Mouse (Mus musculus): Measurements from ENCODE around the gene Atf7ip. TPM values are rescaled to one million over a fixed set of nuclear protein-coding genes. Genes with fewer than 3 reads are reported as not detected.

Atf7ip gene
- polyA plus RNA-seq, 1 experiment: 110 TPM

DNA sequence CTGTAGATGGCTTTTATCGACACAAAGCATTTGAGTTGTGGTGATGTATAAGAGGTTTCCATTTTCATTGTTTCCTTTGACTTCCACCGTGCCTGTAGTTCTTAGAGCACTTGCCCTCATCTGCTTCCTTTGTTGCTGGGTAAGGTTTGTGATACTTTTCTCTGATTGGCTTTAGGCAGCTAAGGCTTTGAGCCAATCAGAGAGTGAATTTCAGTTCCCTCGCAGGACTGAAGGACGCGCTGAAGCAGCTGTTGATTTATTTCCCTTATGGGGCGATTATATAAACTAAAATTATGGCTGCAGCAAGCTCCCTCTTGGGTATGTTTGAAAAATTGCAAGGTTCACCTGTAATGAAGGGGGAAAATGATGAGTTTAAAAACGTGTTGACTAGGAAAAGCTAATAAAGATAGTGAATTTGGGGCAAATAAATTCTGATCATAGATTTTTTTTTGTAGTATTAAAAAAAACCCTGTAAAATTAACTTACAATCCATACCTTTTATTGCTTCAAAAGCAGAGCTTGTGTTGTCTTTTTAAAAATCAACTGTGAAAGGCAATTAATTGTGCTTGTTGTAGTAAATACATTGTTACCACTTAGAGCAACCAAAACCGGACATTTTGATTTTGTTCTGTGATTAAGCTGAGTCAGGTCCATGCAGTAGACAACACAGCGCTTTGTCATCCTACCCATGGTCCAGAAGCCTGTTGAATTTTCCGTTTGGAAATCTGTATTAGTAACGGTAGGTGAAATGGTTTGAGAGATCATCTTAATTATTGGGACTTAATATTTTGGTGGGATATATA is 48.0 kb downstream of the Atf7ip start:
- no peak for TF ChIP-seq POLR2A (IDR thresholded peaks at IDR 0.05; ENCODE audit: insufficient read depth, low read length)
- no peak for TF ChIP-seq EP300 (IDR thresholded peaks at IDR 0.05; ENCODE audit: insufficient read depth, low read depth, low read length)
- Histone ChIP-seq H3K9me3 (replicated peaks; ENCODE audit: control insufficient read depth, insufficient read depth, low read length, poor library complexity, severe bottlenecking) (no peaks in the 10 kb centered on the region), H3K27me3 (ENCODE audit: control insufficient read depth, insufficient read depth, low read length, poor library complexity, severe bottlenecking) (no peaks in the 10 kb centered on the region), H3K4me1 (ENCODE audit: control insufficient read depth, insufficient read depth, low read length) (peaks cover 3% of the 10 kb centered on the region), H3K27ac (ENCODE audit: insufficient read depth, low read length) (peak overlapping the region; percentile 78), H3K4me3 (ENCODE audit: low read depth, low read length) (no peak overlapping the region), H3K9ac (ENCODE audit: low read depth, poor library complexity, severe bottlenecking) (peak overlapping the region; percentile 73), H3K36me3 (ENCODE audit: control insufficient read depth, insufficient read depth, low read length, poor library complexity, severe bottlenecking) (no peaks in the 10 kb centered on the region; the same call in 1 of the 2 replicates)

DNA sequence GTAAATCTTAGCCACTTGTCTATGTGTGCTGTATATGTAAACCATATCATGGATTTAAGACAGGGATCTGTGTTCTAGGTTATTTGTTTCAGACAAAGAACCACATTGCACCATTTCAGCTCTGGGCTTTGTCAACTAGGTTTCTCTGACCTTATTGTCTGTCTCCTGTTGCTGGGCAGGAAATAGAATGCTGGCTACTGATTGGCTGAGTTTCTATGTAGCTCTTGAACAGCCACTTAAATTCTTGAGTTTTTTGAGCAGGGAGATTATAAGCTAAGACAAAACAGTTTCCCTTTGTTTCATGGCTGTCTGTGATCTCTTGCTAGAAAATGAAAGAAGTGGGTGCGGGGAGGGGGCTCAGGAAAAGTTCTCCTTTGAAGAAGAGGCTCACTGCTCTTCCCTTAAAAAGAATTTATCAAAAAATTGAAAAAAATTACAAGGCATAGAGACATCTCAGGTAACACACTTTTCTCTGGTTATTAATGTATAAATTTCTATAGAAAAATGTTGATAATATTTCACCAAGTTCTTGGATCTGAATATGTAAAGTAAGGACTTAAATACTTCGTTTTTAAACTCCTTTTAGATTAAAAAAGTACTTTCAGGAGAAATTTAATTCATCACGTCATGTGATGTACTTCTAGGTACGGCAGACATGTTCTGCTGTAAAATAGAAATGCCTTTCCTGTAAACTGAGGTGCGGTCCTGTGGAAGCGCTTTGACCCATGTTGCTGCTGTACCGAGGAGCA is 49.0 kb downstream of the Atf7ip start:
- Histone ChIP-seq H3K27ac (ENCODE audit: insufficient read depth, low read length) (peak overlapping the region; percentile 94), H3K9me3 (replicated peaks; ENCODE audit: control insufficient read depth, insufficient read depth, low read length, poor library complexity, severe bottlenecking) (no peaks in the 10 kb centered on the region), H3K27me3 (ENCODE audit: control insufficient read depth, insufficient read depth, low read length, poor library complexity, severe bottlenecking) (no peaks in the 10 kb centered on the region), H3K9ac (ENCODE audit: low read depth, poor library complexity, severe bottlenecking) (peak overlapping the region; percentile 36), H3K4me1 (ENCODE audit: control insufficient read depth, insufficient read depth, low read length) (peaks cover 3% of the 10 kb centered on the region), H3K4me3 (ENCODE audit: low read depth, low read length) (peak overlapping the region; percentile 29), H3K36me3 (ENCODE audit: control insufficient read depth, insufficient read depth, low read length, poor library complexity, severe bottlenecking) (peaks cover 4% of the 10 kb centered on the region)
- no peak for TF ChIP-seq POLR2A (IDR thresholded peaks at IDR 0.05; ENCODE audit: insufficient read depth, low read length)
- no peak for TF ChIP-seq CTCF (IDR thresholded peaks at IDR 0.05; ENCODE audit: low read depth, low read length)
- TF ChIP-seq EP300 (IDR thresholded peaks at IDR 0.05; ENCODE audit: insufficient read depth, low read depth, low read length): no peak

DNA sequence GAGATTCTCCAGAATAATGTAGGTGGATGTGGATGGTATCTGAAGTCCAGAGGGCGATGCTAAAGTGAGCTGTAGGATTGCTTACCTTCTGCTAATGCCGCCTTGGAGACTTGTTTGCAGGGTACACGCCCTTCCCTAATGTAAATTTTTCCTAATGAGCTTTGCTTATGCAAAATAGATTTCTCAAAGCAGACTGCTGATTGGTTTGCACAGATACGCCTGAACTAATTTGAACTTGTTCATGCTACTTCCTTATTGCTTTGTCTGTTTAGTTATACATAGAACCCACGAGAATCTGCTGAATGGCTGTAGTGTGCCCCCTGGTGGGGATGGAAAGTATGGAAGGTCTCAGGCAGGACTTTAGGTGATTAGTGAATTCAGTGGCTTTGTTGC is 49.6 kb downstream of the Atf7ip start:
- peak overlapping the region; percentile 36 for H3K9ac ChIP-seq (ENCODE audit: low read depth, poor library complexity, severe bottlenecking)
- peak overlapping the region; percentile 29 for H3K4me3 ChIP-seq (ENCODE audit: low read depth, low read length)
- peaks cover 9% of the 10 kb centered on the region for H3K36me3 ChIP-seq (ENCODE audit: control insufficient read depth, insufficient read depth, low read length, poor library complexity, severe bottlenecking)
- no peaks in the 10 kb centered on the region for H3K27me3 ChIP-seq (ENCODE audit: control insufficient read depth, insufficient read depth, low read length, poor library complexity, severe bottlenecking)
- H3K9me3 ChIP-seq (replicated peaks; ENCODE audit: control insufficient read depth, insufficient read depth, low read length, poor library complexity, severe bottlenecking): no peaks in the 10 kb centered on the region
- H3K27ac ChIP-seq (ENCODE audit: insufficient read depth, low read length): peak overlapping the region; percentile 94
- peaks cover 3% of the 10 kb centered on the region for H3K4me1 ChIP-seq (ENCODE audit: control insufficient read depth, insufficient read depth, low read length)
- TF ChIP-seq EP300 (IDR thresholded peaks at IDR 0.05; ENCODE audit: insufficient read depth, low read depth, low read length) (no peak), POLR2A (IDR thresholded peaks at IDR 0.05; ENCODE audit: insufficient read depth, low read length) (no peak), CTCF (IDR thresholded peaks at IDR 0.05; ENCODE audit: low read depth, low read length) (no peak)

DNA sequence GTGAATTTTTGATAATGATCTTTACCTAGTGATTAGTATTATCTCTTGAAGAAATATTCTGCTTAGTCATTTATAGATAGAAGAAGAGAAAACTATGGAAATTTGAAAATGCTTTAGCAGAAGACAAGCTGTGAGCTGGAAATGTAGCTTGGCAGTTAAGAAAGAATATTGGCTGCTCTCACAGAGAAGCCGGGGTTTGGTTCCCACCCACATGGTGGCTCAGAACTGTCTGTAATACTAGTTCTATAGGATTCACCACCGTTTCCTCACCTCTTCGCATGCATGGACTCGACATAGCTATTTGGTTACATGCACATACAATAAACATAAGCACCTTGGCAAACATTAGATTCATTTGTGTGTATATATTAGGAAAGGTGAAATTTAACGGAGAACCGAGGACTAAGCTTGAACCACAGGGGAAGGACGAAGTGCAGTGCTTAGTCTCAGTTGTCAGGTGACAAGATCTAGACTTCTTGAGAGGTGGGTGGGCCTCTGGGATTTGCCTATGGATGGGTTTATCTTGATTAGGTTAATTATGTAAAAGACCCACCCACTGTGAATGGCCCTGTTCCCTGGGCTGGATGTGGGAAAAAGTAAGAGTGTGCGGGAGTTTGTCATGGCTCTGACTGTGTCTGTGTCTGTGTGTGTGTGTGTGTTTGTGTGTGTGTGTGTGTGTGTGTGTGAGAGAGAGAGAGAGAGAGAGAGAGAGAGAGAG is 52.5 kb downstream of the Atf7ip start:
- peaks cover 32% of the 10 kb centered on the region for H3K36me3 ChIP-seq (ENCODE audit: control insufficient read depth, insufficient read depth, low read length, poor library complexity, severe bottlenecking)

DNA sequence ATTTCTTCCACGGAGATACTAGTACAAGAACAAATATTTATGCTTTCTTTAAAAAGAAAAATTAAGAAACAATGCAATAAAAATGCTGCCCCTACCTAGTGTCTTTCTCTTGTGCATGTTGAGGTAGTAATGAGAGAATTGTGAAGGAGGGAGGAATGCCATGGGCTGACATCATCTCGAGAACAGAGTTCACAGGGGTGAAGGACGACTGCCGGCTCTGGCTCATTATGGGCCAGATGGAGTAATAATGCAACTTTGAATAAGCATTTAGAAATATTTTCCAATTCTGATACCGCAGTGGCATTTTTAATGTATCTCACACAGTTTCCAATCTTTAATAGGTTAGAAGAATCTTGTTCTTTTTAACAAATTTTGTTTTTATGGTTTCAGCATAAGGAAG is 60.0 kb downstream of the Atf7ip start:
- Histone ChIP-seq H3K4me3 (ENCODE audit: low read depth, low read length) (no peak overlapping the region), H3K27me3 (ENCODE audit: control insufficient read depth, insufficient read depth, low read length, poor library complexity, severe bottlenecking) (no peaks in the 10 kb centered on the region), H3K27ac (ENCODE audit: insufficient read depth, low read length) (no peak overlapping the region), H3K36me3 (ENCODE audit: control insufficient read depth, insufficient read depth, low read length, poor library complexity, severe bottlenecking) (peaks cover 63% of the 10 kb centered on the region), H3K9me3 (replicated peaks; ENCODE audit: control insufficient read depth, insufficient read depth, low read length, poor library complexity, severe bottlenecking) (no peaks in the 10 kb centered on the region), H3K4me1 (ENCODE audit: control insufficient read depth, insufficient read depth, low read length) (no peaks in the 10 kb centered on the region), H3K9ac (ENCODE audit: low read depth, poor library complexity, severe bottlenecking) (no peak overlapping the region)
- no peak for TF ChIP-seq EP300 (IDR thresholded peaks at IDR 0.05; ENCODE audit: insufficient read depth, low read depth, low read length)
- TF ChIP-seq CTCF (IDR thresholded peaks at IDR 0.05; ENCODE audit: low read depth, low read length): no peak
- TF ChIP-seq POLR2A (IDR thresholded peaks at IDR 0.05; ENCODE audit: insufficient read depth, low read length): no peak

More for the DNA sequence above, 52.5 kb downstream of the Atf7ip start:
- Histone ChIP-seq H3K4me3 (ENCODE audit: low read depth, low read length) (no peak overlapping the region), H3K27me3 (ENCODE audit: control insufficient read depth, insufficient read depth, low read length, poor library complexity, severe bottlenecking) (no peaks in the 10 kb centered on the region), H3K9me3 (replicated peaks; ENCODE audit: control insufficient read depth, insufficient read depth, low read length, poor library complexity, severe bottlenecking) (no peaks in the 10 kb centered on the region), H3K4me1 (ENCODE audit: control insufficient read depth, insufficient read depth, low read length) (peaks cover 2% of the 10 kb centered on the region), H3K9ac (ENCODE audit: low read depth, poor library complexity, severe bottlenecking) (0 out of 2 replicates have a peak overlapping the region, but pooled peaks have one; percentile 32), H3K27ac (ENCODE audit: insufficient read depth, low read length) (0 out of 2 replicates have a peak overlapping the region, but pooled peaks have one; percentile 9)
- no peak for TF ChIP-seq CTCF (IDR thresholded peaks at IDR 0.05; ENCODE audit: low read depth, low read length)
- no peak for TF ChIP-seq EP300 (IDR thresholded peaks at IDR 0.05; ENCODE audit: insufficient read depth, low read depth, low read length)
- TF ChIP-seq POLR2A (IDR thresholded peaks at IDR 0.05; ENCODE audit: insufficient read depth, low read length): no peak
